Mouse (Mus musculus): Measurements from ENCODE around the gene Nlgn2.

DNA sequence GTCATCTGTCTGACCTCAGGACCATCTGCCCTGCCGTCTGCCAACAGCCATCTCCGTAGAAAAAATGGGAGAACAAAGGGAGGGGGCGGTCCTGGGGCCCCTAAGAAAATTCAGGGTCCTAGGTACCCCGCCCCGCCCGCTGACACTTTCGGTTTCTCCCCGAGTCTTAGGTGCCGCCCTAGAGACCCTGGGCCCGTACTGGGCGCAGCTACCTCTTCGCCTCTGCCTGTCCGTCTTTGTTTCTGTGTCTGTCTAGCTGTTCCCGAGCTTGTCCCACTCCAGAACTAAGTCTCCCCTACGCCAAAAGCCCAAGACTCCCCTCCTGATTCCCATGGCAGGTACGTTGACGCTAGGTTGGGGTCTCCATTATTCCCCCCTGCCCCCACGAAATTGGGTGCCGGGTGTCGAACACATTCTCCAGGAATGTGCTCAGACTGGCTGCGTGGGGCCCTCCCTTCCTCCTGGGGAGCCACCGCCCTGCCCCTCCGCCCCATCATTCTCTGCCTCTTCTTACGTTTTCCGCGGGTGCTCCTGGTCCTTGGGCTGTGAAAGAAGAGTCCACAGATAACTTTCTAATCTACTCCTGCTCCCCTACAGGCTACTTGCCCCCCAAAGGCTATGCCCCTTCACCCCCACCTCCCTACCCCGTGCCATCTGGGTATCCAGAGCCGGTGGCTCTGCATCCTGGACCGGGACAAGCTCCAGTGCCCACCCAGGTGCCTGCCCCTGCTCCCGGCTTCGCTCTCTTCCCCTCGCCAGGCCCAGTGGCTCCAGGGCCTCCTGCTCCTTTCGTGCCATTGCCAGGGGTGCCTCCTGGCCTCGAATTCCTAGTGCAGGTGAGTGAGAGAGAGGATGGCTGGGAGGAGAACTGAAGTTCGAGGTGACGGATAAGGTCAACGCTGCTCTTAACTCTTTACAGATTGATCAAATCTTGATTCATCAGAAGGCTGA is 9.4 kb upstream of the Nlgn2 start:
- TF ChIP-seq GATA1 (IDR thresholded peaks at IDR 0.05; ENCODE audit: borderline replicate concordance, low read length) (no peak), FLI1 (IDR thresholded peaks at IDR 0.05; ENCODE audit: low read length) (no peak)
